Mouse (Mus musculus) C2C12 (cell line): ENCODE measurements around the gene Shld1. TPM values are rescaled to one million over a fixed set of nuclear protein-coding genes. Genes with fewer than 3 reads are reported as not detected.

Experiments
- H3K27me3 ChIP-seq: one replicate; pipeline ENCODE4 v1.6.1; 2011; ENCODE audit not compliant: control insufficient read depth, insufficient read depth, insufficient read length
- H3K36me3 ChIP-seq: one replicate; pipeline ENCODE4 v1.6.1; 2011; ENCODE audit not compliant: control insufficient read depth, insufficient read depth
- H3K4me3 ChIP-seq: one replicate; pipeline ENCODE4 v1.5.1; 2011; ENCODE audit warnings: mild to moderate bottlenecking, control low read depth; ENCODE audit not compliant: poor library complexity, insufficient read depth, severe bottlenecking
- H3K79me2 ChIP-seq: one replicate; pipeline ENCODE4 v1.6.1; 2011; ENCODE audit not compliant: control insufficient read depth, insufficient read depth
- H3K79me3 ChIP-seq: one replicate; pipeline ENCODE4 v1.6.1; 2011; ENCODE audit warnings: low read depth, control low read depth
- H3ac ChIP-seq: one replicate; pipeline ENCODE3; 2011; ENCODE audit warnings: low read depth; ENCODE audit not compliant: control insufficient read depth, insufficient read length
- CEBPB ChIP-seq: IDR thresholded peaks from one replicate; pipeline ENCODE4 v1.6.1; 2011; ENCODE audit warnings: low read depth, mild to moderate bottlenecking, control low read depth, moderate library complexity
- CTCF ChIP-seq: IDR thresholded peaks from one replicate; pipeline ENCODE4 v1.5.1; 2011; ENCODE audit not compliant: control insufficient read depth, insufficient read depth, insufficient read length
- FOSL1 ChIP-seq: IDR thresholded peaks from one replicate; pipeline ENCODE4 v1.8.0; 2011; ENCODE audit warnings: mild to moderate bottlenecking, low read length; ENCODE audit not compliant: poor library complexity, insufficient read depth, severe bottlenecking
- MAX ChIP-seq: IDR thresholded peaks from one replicate; pipeline ENCODE4 v1.6.1; 2011; ENCODE audit warnings: mild to moderate bottlenecking, control low read depth
- MYOD1 ChIP-seq: IDR thresholded peaks from one replicate; pipeline ENCODE4 v1.6.1; 2011; ENCODE audit warnings: low read depth; ENCODE audit not compliant: control insufficient read depth, insufficient read length
- MYOG ChIP-seq: IDR thresholded peaks from one replicate; pipeline ENCODE4 v1.6.1; 2011; ENCODE audit not compliant: control insufficient read depth, insufficient read length; ENCODE audit errors: extremely low read depth
- USF1 ChIP-seq: IDR thresholded peaks from one replicate; pipeline ENCODE4 v1.6.1; 2011; ENCODE audit warnings: low read depth, mild to moderate bottlenecking, control low read depth, moderate library complexity
- polyA plus RNA-seq: library from polyadenylated mRNA; unstranded; fragments of >200 nt; fragmentation: generic; extraction: Trizol; gene quantifications from one replicate; pipeline ENCODE4 v1.2.1, GENCODE M21; 2012; ENCODE audit warnings: missing spikeins

The Shld1 gene
- polyA plus RNA-seq, 1 experiment = 5.3 TPM

GRCm38 (mm10) chr2:132712061-132712460 is 25.3 kb downstream of the Shld1 start:
- H3K36me3 ChIP-seq = no peaks in the 10 kb centered on the region
- TF ChIP-seq CTCF = no peak
- no peak for TF ChIP-seq MYOG
- no peak for TF ChIP-seq USF1
- no peak for TF ChIP-seq MAX
- no peak for TF ChIP-seq CEBPB
- TF ChIP-seq MYOD1 = no peak
- no peak for TF ChIP-seq FOSL1

GRCm38 (mm10) chr2:132714522-132714921 is 27.8 kb downstream of the Shld1 start:
- Histone ChIP-seq H3K27me3 (no peaks in the 10 kb centered on the region), H3ac (no peak overlapping the region), H3K79me3 (no peaks in the 10 kb centered on the region), H3K79me2 (no peaks in the 10 kb centered on the region), H3K4me3 (no peak overlapping the region), H3K36me3 (no peaks in the 10 kb centered on the region)
- TF ChIP-seq USF1 = no peak

More at GRCm38 (mm10) chr2:132712061-132712460, 25.3 kb downstream of the Shld1 start:
- Histone ChIP-seq H3K27me3 (no peaks in the 10 kb centered on the region), H3K79me3 (no peaks in the 10 kb centered on the region), H3K79me2 (no peaks in the 10 kb centered on the region), H3K4me3 (no peak overlapping the region), H3ac (no peak overlapping the region)

GRCm38 (mm10) chr2:132714946-132715345 is 28.2 kb downstream of the Shld1 start:
- Histone ChIP-seq H3K36me3 (no peaks in the 10 kb centered on the region), H3K79me2 (no peaks in the 10 kb centered on the region), H3K4me3 (no peak overlapping the region), H3K27me3 (no peaks in the 10 kb centered on the region), H3ac (no peak overlapping the region), H3K79me3 (no peaks in the 10 kb centered on the region)
- TF ChIP-seq MYOD1 (no peak), MYOG (no peak), CTCF (no peak), FOSL1 (no peak), CEBPB (no peak), MAX (no peak), USF1 (no peak)

GRCm38 (mm10) chr2:132715421-132716070 is 28.8 kb downstream of the Shld1 start:
- no peaks in the 10 kb centered on the region for H3K27me3 ChIP-seq
- H3K79me2 ChIP-seq = no peaks in the 10 kb centered on the region
- H3K36me3 ChIP-seq = no peaks in the 10 kb centered on the region
- no peaks in the 10 kb centered on the region for H3K79me3 ChIP-seq
- TF ChIP-seq CTCF (no peak), MYOG (no peak), CEBPB (no peak), MYOD1 (no peak), FOSL1 (no peak), MAX (no peak), USF1 (no peak)
- no peak overlapping the region for H3K4me3 ChIP-seq
- H3ac ChIP-seq = no peak overlapping the region

- no peaks in the 10 kb centered on the region for H3K36me3 ChIP-seq
- H3K79me3 ChIP-seq = no peaks in the 10 kb centered on the region
- H3K4me3 ChIP-seq = no peak overlapping the region
- no peaks in the 10 kb centered on the region for H3K27me3 ChIP-seq
- H3ac ChIP-seq = no peak overlapping the region
- no peaks in the 10 kb centered on the region for H3K79me2 ChIP-seq
- TF ChIP-seq MAX (no peak), MYOG (no peak), USF1 (no peak), FOSL1 (no peak), MYOD1 (no peak), CTCF (peak; percentile 58), CEBPB (no peak)
These were observed 29.4 kb downstream of the Shld1 start for GRCm38 (mm10) chr2:132716154-132716553.

- no peak overlapping the region for H3ac ChIP-seq
- H3K79me3 ChIP-seq = no peaks in the 10 kb centered on the region
- H3K79me2 ChIP-seq = no peaks in the 10 kb centered on the region
- TF ChIP-seq CEBPB = no peak
- no peak for TF ChIP-seq CTCF
- TF ChIP-seq MYOD1 = no peak
- TF ChIP-seq USF1 = no peak
- no peak for TF ChIP-seq MYOG
- no peak for TF ChIP-seq MAX
- TF ChIP-seq FOSL1 = no peak
- no peaks in the 10 kb centered on the region for H3K27me3 ChIP-seq
- no peak overlapping the region for H3K4me3 ChIP-seq
- no peaks in the 10 kb centered on the region for H3K36me3 ChIP-seq
These were observed 30.3 kb downstream of the Shld1 start for GRCm38 (mm10) chr2:132716901-132717536.
